Mouse (Mus musculus) midbrain, embryonic 12.5 days (tissue): ENCODE measurements around the gene Nrn1l. TPM values are rescaled to one million over a fixed set of nuclear protein-coding genes. Genes with fewer than 3 reads are reported as not detected.

Source experiments
- ATAC-seq: fragments of 200-750 bp; cut with Nextera tagmentation; 2 replicates; pipeline ENCODE4 v1.8.0; 2017; ENCODE audit warnings: low read depth, moderate TSS enrichment, moderate library complexity; ENCODE audit not compliant: low FRiP score
- H3K27ac ChIP-seq: fragments of 300-500 bp; sonication (generic); replicated peaks from 2 replicates; pipeline ENCODE4 v1.5.1; 2016; ENCODE audit warnings: mild to moderate bottlenecking
- H3K27me3 ChIP-seq: fragments of 300-500 bp; sonication (generic); 2 replicates; pipeline ENCODE4 v1.6.1; 2016; ENCODE audit warnings: mild to moderate bottlenecking
- H3K36me3 ChIP-seq: fragments of 300-500 bp; sonication (generic); 2 replicates; pipeline ENCODE4 v1.6.1; 2016
- H3K4me1 ChIP-seq: fragments of 300-500 bp; sonication (generic); 2 replicates; pipeline ENCODE4 v1.6.1; 2016
- H3K4me2 ChIP-seq: fragments of 300-500 bp; sonication (generic); replicated peaks from 2 replicates; pipeline ENCODE4 v1.6.1; 2016; ENCODE audit warnings: mild to moderate bottlenecking, moderate library complexity
- H3K4me3 ChIP-seq: fragments of 300-500 bp; sonication (generic); 2 replicates; pipeline ENCODE4 v1.5.1; 2016; ENCODE audit warnings: mild to moderate bottlenecking
- H3K9ac ChIP-seq: fragments of 300-500 bp; sonication (generic); replicated peaks from 2 replicates; pipeline ENCODE4 v1.6.1; 2016; ENCODE audit warnings: mild to moderate bottlenecking, moderate library complexity
- H3K9me3 ChIP-seq: fragments of 300-500 bp; sonication (generic); 2 replicates; pipeline ENCODE4 v1.6.1; 2016; ENCODE audit warnings: mild to moderate bottlenecking
- WGBS: fragments of 180-500 bp; shearing (Covaris S2); methylation state at CpG from one replicate; pipeline ENCODE4 v1.1.7; 2016; 5-methylcytosine and 5-hydroxymethylcytosine counted together
- polyA plus RNA-seq: library from polyadenylated mRNA; unstranded; fragments of >200 nt; fragmentation: Nextera tagmentation; extraction: Ambion mirVana; gene quantifications from 2 replicates; pipeline ENCODE4 v1.2.1, GENCODE M21; 2016

Gene Nrn1l
- 0.43 and 0.82 TPM in 2 replicates for polyA plus RNA-seq

GRCm38 (mm10) chr8:105893339-105893738 is at the start of gene Nrn1l:
Nrn1l (plus strand) TSS chr8:105893567.
- Histone ChIP-seq H3K9me3 (no peaks in the 10 kb centered on the region), H3K36me3 (peaks cover 51% of the 10 kb centered on the region), H3K4me3 (no peak within 1 kb of the TSS), H3K4me1 (peaks cover 7% of the 10 kb centered on the region), H3K4me2 (peak within 1 kb of the TSS; percentile 35), H3K27ac (peak within 1 kb of the TSS; percentile 31; the same call in 1 of the 2 replicates), H3K9ac (peak within 1 kb of the TSS; percentile 35; the same call in 1 of the 2 replicates), H3K27me3 (no peaks in the 10 kb centered on the region)
- ATAC-seq: peak; percentile 95
- WGBS: 5% methylated on average over 11 of the region's 11 CpGs

DNA sequence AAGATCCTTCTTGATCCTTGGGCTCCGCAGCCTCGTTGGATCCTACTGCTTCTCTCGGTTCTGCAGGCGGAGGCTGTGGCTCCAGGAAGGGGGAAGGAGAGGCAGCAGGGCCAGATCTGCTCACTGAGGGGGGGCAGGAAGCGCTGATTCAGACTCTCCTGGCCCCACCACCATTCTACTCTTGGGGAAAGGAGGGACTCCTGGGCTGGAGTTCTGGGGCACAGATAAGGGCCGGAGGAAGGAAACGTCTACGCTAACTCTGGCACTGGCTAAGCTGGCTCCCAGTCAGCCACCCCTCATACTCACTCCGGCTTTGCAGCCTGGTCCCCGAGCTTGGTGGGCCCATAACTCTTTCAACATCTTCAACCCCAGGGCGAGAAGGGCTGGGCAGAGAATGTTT is 46.7 kb upstream of the Nrn1l start:
- Histone ChIP-seq H3K27ac (no peak overlapping the region), H3K36me3 (peaks cover 64% of the 10 kb centered on the region), H3K4me2 (no peak overlapping the region), H3K4me1 (peaks cover 8% of the 10 kb centered on the region), H3K9ac (no peak overlapping the region), H3K27me3 (no peaks in the 10 kb centered on the region), H3K9me3 (no peaks in the 10 kb centered on the region), H3K4me3 (no peak overlapping the region)
- 94% methylated on average over 11 of the region's 11 CpGs for WGBS
- ATAC-seq: no peak

DNA sequence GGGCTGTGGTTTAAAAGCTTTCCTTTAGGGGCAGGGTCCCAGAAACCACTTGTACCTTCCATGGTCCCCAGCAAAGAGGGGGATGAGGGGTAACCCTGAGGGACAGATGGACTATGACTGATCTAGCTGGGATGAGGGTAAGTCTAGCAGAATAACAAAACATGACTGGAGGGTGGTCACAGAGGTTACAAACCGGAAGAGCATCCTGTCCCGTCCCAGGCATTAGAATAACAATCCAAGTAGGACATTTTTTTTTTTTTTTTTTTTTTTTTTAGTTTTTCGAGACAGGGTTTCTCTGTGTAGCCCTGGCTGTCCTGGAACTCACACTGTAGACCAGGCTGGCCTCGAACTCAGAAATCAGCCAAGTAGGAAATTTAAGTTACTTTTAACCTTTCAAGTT is 43.4 kb upstream of the Nrn1l start:
- no peak for ATAC-seq
- no peak overlapping the region for H3K4me2 ChIP-seq

GRCm38 (mm10) chr8:105850611-105851010 is 42.8 kb upstream of the Nrn1l start:
- peaks cover 11% of the 10 kb centered on the region for H3K4me1 ChIP-seq
- no peak overlapping the region; the same call in 1 of the 2 replicates for H3K9ac ChIP-seq
- WGBS: 81% methylated on average over 7 of the region's 7 CpGs
- no peak overlapping the region for H3K27ac ChIP-seq
- peak overlapping the region; percentile 20 for H3K4me3 ChIP-seq
- H3K36me3 ChIP-seq: peaks cover 42% of the 10 kb centered on the region
- no peaks in the 10 kb centered on the region for H3K9me3 ChIP-seq
- H3K4me2 ChIP-seq: peak overlapping the region; percentile 87
- no peaks in the 10 kb centered on the region for H3K27me3 ChIP-seq
- no peak for ATAC-seq

More for the DNA sequence above, 43.4 kb upstream of the Nrn1l start:
- H3K27ac ChIP-seq: no peak overlapping the region
- WGBS: 87% methylated on average over 4 of the region's 4 CpGs
- H3K27me3 ChIP-seq: no peaks in the 10 kb centered on the region
- H3K4me1 ChIP-seq: peaks cover 8% of the 10 kb centered on the region
- no peak overlapping the region for H3K9ac ChIP-seq
- H3K4me3 ChIP-seq: no peak overlapping the region
- peaks cover 48% of the 10 kb centered on the region for H3K36me3 ChIP-seq
- no peaks in the 10 kb centered on the region for H3K9me3 ChIP-seq

DNA sequence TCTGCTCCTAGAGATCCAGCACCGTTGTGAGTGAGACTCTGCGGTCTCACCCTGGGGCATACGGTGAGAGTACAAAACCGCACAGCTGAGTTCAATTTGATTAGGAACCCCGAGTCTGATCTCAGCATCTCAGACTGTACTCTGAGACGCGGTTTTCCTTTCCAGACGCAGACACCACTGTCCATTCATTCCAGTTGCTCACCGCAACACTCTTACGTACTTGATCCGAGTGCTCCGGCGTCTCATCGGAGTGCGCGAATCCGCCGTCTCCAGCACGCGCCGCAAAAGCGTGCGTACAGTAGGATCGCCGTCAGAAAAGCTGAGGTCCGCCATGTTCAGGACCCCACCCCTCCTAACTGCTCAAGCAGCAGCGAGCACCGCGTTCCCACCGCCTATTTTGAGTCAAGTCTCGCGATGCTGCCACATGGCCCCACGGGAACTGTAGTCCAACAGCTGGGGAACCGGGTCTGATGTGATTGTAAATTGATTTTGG is 41.7 kb upstream of the Nrn1l start:
- peak overlapping the region; percentile 81 for H3K9ac ChIP-seq
- peak overlapping the region; percentile 76 for H3K4me3 ChIP-seq
- H3K9me3 ChIP-seq: no peaks in the 10 kb centered on the region
- peaks cover 21% of the 10 kb centered on the region for H3K4me1 ChIP-seq
- H3K27ac ChIP-seq: peak overlapping the region; percentile 64
- ATAC-seq: peak; percentile 83
- peak overlapping the region; percentile 87 for H3K4me2 ChIP-seq
- under 1% methylated on average over 34 of the region's 34 CpGs for WGBS
- H3K27me3 ChIP-seq: no peaks in the 10 kb centered on the region
- H3K36me3 ChIP-seq: peaks cover 31% of the 10 kb centered on the region

- no peak for ATAC-seq
- no peak overlapping the region for H3K4me2 ChIP-seq
- peaks cover 26% of the 10 kb centered on the region for H3K36me3 ChIP-seq
- WGBS: 83% methylated on average over 12 of the region's 12 CpGs
- no peaks in the 10 kb centered on the region for H3K27me3 ChIP-seq
- peak overlapping the region; percentile 81; the same call in 1 of the 2 replicates for H3K9ac ChIP-seq
- H3K4me3 ChIP-seq: peak overlapping the region; percentile 76
- peaks cover 26% of the 10 kb centered on the region for H3K4me1 ChIP-seq
- no peak overlapping the region for H3K27ac ChIP-seq
- H3K9me3 ChIP-seq: no peaks in the 10 kb centered on the region
Observed at GRCm38 (mm10) chr8:105852146-105852729, 41.1 kb upstream of the Nrn1l start.

DNA sequence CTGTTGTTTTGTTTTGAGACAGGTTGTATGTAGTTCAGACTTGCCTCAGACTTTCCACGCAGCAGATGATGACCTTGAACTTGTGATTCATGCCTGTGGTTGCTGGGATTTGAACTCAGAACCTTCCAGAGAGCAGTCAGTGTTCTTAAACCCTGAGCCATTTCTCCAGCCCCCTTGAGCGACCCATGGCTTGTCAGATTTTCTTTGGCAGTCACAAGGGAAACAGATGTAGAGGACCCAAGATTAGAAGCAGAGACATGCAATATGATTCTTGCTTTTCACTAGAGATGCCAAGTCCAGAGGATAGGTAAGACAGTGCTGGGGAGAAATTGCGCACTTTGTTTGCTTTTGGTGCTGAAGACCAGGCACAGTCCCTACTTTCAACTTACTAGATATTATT is 40.2 kb upstream of the Nrn1l start, which contains the start of gene Cenpt:
Gene Cenpt, minus strand, starts transcription at position 101 of the 400 bp plus-strand sequence.
- Histone ChIP-seq H3K27ac (no peak within 1 kb of the TSS), H3K4me2 (no peak within 1 kb of the TSS), H3K36me3 (peaks cover 22% of the 10 kb centered on the region), H3K9ac (no peak within 1 kb of the TSS), H3K9me3 (no peaks in the 10 kb centered on the region), H3K4me3 (no peak within 1 kb of the TSS), H3K4me1 (peaks cover 35% of the 10 kb centered on the region), H3K27me3 (no peaks in the 10 kb centered on the region)
- ATAC-seq: no peak
- WGBS: 93% methylated on average over 3 of the region's 3 CpGs

- Histone ChIP-seq H3K4me1 (peaks cover 44% of the 10 kb centered on the region), H3K4me2 (peak overlapping the region; percentile 97), H3K9ac (peak overlapping the region; percentile 86; the same call in 1 of the 2 replicates), H3K27ac (peak overlapping the region; percentile 83; the same call in 1 of the 2 replicates), H3K4me3 (peak overlapping the region; percentile 79), H3K36me3 (peaks cover 18% of the 10 kb centered on the region), H3K9me3 (no peaks in the 10 kb centered on the region), H3K27me3 (no peaks in the 10 kb centered on the region)
- peak; percentile 20; the same call in 1 of the 2 replicates for ATAC-seq
- 22% methylated on average over 8 of the region's 8 CpGs for WGBS
Observed at GRCm38 (mm10) chr8:105854303-105854702, 39.1 kb upstream of the Nrn1l start.

DNA sequence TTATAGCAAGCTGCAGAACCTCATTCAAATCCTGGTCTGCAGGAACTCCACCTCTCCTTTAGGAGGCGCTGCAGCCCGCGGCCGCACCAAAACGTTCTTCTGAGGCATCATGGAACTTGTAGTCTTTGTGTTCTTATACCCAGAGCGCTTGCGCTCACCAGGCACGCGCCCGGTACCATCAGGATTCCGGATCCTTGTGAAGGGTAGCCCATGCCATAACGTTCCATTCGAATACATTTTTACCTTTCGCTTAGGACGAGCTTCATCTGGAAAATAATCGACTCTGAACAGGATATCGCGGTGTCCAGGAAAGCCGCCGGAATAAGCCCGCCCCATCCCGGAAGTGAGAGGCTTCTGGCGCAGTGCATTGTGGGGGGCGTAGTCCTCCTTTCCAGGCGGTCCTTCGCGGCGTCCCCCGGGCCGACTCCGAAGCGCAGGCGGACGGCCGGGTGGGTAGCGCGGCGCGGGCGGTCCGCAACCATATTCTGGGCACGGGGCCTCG is 38.6 kb upstream of the Nrn1l start, which contains the start of gene Thap11:
Gene Thap11, plus strand, starts transcription at position 418 of the 502 bp plus-strand sequence.
- peak within 1 kb of the TSS; percentile 86 for H3K9ac ChIP-seq
- H3K36me3 ChIP-seq: peaks cover 13% of the 10 kb centered on the region; the same call in 1 of the 2 replicates
- peak within 1 kb of the TSS; percentile 79 for H3K4me3 ChIP-seq
- peaks cover 49% of the 10 kb centered on the region for H3K4me1 ChIP-seq
- peak within 1 kb of the TSS; percentile 97 for H3K4me2 ChIP-seq
- WGBS: under 1% methylated on average over 41 of the region's 43 CpGs
- no peaks in the 10 kb centered on the region for H3K27me3 ChIP-seq
- H3K9me3 ChIP-seq: no peaks in the 10 kb centered on the region
- ATAC-seq: peak; percentile 88
- peak within 1 kb of the TSS; percentile 83 for H3K27ac ChIP-seq

DNA sequence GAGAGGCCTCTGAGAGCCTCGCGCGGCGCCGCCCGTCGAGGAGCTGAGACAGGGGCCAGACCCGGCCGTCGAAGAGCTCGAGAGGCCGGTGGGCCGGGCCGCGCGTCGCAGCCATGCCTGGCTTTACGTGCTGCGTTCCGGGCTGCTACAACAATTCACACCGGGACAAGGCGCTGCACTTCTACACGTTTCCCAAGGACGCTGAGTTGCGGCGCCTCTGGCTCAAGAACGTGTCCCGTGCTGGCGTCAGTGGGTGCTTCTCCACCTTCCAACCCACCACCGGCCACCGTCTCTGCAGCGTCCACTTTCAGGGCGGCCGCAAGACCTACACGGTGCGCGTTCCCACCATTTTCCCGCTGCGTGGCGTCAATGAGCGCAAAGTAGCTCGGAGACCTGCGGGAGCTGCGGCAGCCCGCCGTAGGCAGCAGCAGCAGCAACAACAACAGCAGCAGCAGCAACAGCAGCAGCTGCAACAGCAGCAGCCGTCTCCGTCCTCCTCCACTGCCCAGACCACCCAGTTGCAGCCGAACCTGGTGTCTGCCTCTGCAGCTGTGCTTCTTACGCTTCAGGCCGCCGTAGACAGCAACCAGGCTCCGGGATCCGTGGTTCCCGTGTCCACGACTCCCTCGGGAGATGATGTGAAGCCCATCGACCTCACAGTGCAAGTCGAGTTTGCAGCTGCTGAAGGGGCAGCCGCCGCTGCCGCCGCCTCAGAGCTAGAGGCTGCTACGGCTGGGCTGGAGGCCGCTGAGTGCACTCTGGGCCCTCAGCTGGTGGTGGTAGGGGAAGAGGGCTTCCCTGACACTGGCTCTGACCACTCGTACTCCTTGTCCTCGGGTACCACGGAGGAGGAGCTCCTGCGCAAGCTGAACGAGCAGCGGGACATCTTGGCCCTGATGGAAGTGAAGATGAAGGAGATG is 37.9 kb upstream of the Nrn1l start:
- Histone ChIP-seq H3K9me3 (no peaks in the 10 kb centered on the region), H3K4me3 (peak overlapping the region; percentile 79), H3K27ac (peak overlapping the region; percentile 83), H3K9ac (peak overlapping the region; percentile 86), H3K4me1 (peaks cover 50% of the 10 kb centered on the region), H3K36me3 (peaks cover 13% of the 10 kb centered on the region; the same call in 1 of the 2 replicates), H3K27me3 (no peaks in the 10 kb centered on the region), H3K4me2 (peak overlapping the region; percentile 97)
- ATAC-seq: peak; percentile 20
- WGBS: under 1% methylated on average over 71 of the region's 71 CpGs

GRCm38 (mm10) chr8:105856168-105856835 is 37.1 kb upstream of the Nrn1l start:
- Histone ChIP-seq H3K9me3 (no peaks in the 10 kb centered on the region), H3K4me1 (peaks cover 48% of the 10 kb centered on the region), H3K4me2 (peak overlapping the region; percentile 97), H3K36me3 (peaks cover 13% of the 10 kb centered on the region; the same call in 1 of the 2 replicates), H3K4me3 (peak overlapping the region; percentile 79), H3K9ac (peak overlapping the region; percentile 86), H3K27me3 (no peaks in the 10 kb centered on the region), H3K27ac (peak overlapping the region; percentile 83)
- no peak for ATAC-seq
- 24% methylated on average over 15 of the region's 15 CpGs for WGBS
